Mouse (Mus musculus) testis, postnatal 14 days (tissue): Measurements from ENCODE around the gene Nt5c3.
"Not testable (repeated sequence)": the region's sequence is repeated elsewhere in the genome, so short reads cannot be mapped to it uniquely, and the experiment has no call there.

Source experiments
- DNase-seq: peaks from one replicate; pipeline ENCODE4 v3.0.0; 2021; ENCODE audit warnings: low spot score

Gene Nt5c3

GRCm38 (mm10) chr6:56904330-56904729 is 19.4 kb downstream of the Nt5c3 start:
- DNase-seq: no peak

GRCm38 (mm10) chr6:56903831-56904230 is 19.9 kb downstream of the Nt5c3 start:
- no peak for DNase-seq

GRCm38 (mm10) chr6:56902606-56903520 is 20.9 kb downstream of the Nt5c3 start:
- DNase-seq: no peak

- DNase-seq: no peak
These were observed 21.8 kb downstream of the Nt5c3 start for GRCm38 (mm10) chr6:56901824-56902386.

- no peak for DNase-seq
These were observed 22.4 kb downstream of the Nt5c3 start for GRCm38 (mm10) chr6:56901336-56901735.

GRCm38 (mm10) chr6:56899601-56900000 is 24.1 kb downstream of the Nt5c3 start:
- no peak for DNase-seq

GRCm38 (mm10) chr6:56890762-56891161 is 33.0 kb downstream of the Nt5c3 start:
- no peak for DNase-seq

- no peak for DNase-seq
These were observed 35.2 kb downstream of the Nt5c3 start for GRCm38 (mm10) chr6:56888561-56888960.

- DNase-seq: no peak
These were observed 44.3 kb downstream of the Nt5c3 start for GRCm38 (mm10) chr6:56879352-56879955.

- DNase-seq: no peak
These were observed 45.7 kb downstream of the Nt5c3 start for GRCm38 (mm10) chr6:56877985-56878384.

- DNase-seq: no peak
These were observed 46.9 kb downstream of the Nt5c3 start for GRCm38 (mm10) chr6:56876870-56877269.

- DNase-seq: no peak
These were observed 53.7 kb downstream of the Nt5c3 start for GRCm38 (mm10) chr6:56870027-56870426.

- no peak for DNase-seq
These were observed 55.2 kb downstream of the Nt5c3 start for GRCm38 (mm10) chr6:56868565-56868964.

- DNase-seq: not testable (repeated sequence)
These were observed 56.8 kb downstream of the Nt5c3 start for GRCm38 (mm10) chr6:56866899-56867298.

GRCm38 (mm10) chr6:56860205-56860848 is 63.4 kb downstream of the Nt5c3 start:
- DNase-seq: no peak

GRCm38 (mm10) chr6:56856748-56857147 is 67.0 kb downstream of the Nt5c3 start:
- DNase-seq: no peak

GRCm38 (mm10) chr6:56854803-56855202 is 68.9 kb downstream of the Nt5c3 start:
- no peak for DNase-seq

GRCm38 (mm10) chr6:56850315-56850714 is 73.4 kb downstream of the Nt5c3 start:
- DNase-seq: no peak

GRCm38 (mm10) chr6:56848974-56849373 is 74.8 kb downstream of the Nt5c3 start:
- no peak for DNase-seq

- no peak for DNase-seq
These were observed 79.4 kb downstream of the Nt5c3 start for GRCm38 (mm10) chr6:56844365-56844764.

- no peak for DNase-seq
These were observed 80.5 kb downstream of the Nt5c3 start for GRCm38 (mm10) chr6:56843229-56843628.

- DNase-seq: no peak
These were observed 86.1 kb downstream of the Nt5c3 start for GRCm38 (mm10) chr6:56837621-56838020.

GRCm38 (mm10) chr6:56837166-56837565 is 86.6 kb downstream of the Nt5c3 start:
- no peak for DNase-seq
